ENCODE assay signal across 16 mouse cellular contexts in the genomic region with DNA sequence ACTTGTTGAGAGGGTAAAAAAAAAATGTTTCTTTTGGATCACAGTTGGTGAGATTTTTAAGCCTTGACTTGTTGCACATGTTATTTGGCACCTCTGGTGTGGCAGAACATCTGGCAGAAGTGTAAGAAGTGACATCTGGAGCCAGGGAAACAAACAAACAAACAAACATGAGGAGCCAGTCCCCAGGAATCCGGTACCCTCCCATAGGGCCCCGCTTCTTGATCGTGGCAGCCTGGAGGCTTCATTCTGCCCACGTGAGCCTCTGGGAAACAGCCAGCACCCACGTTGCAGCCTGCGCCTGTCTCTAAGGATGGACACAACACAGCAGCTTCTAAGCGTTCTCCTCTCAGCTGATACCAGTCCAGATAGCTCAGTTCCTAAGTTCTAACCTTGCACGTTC.
"Had no signal": no experiment of that assay in that cellular context is flagged by ENCODE, and none has a peak within 500 bp of the region (broad histone marks: within the 10 kb centered on the region; RNA-seq: fewer than 3 reads in every experiment).

No protein-coding gene starts in this region.

- ATAC-seq: intestine, embryonic 15.5 days; lung, postnatal 0 days had no signal

- H3K9me3 ChIP-seq: intestine, embryonic 15.5 days; liver, embryonic 13.5 days; stomach, embryonic 15.5 days had no signal

- H3K36me3 ChIP-seq: intestine, embryonic 15.5 days; liver, embryonic 13.5 days; stomach, embryonic 15.5 days had no signal

- H3K27ac ChIP-seq: intestine, embryonic 15.5 days; liver, embryonic 13.5 days; macrophage; stomach, embryonic 15.5 days had no signal

- DNase-seq: kidney, adult 18-20 months; kidney, adult 9 months; kidney, postnatal 14 days; kidney, postnatal 4 days; layer of hippocampus, postnatal 36 days; left cerebral cortex, postnatal 4 days; liver, embryonic 13.5 days; lung, embryonic 14.5 days; midbrain, embryonic 14.5 days; right cerebral cortex, postnatal 25 days; spleen, adult 18-20 months; thymus, postnatal 25 days had no signal

- H3K4me1 ChIP-seq: liver, embryonic 13.5 days had no signal

- H3K4me2 ChIP-seq: intestine, embryonic 15.5 days; liver, embryonic 13.5 days; lung, embryonic 14.5 days; stomach, embryonic 15.5 days had no signal

- H3K4me3 ChIP-seq: intestine, embryonic 15.5 days; liver, embryonic 13.5 days; stomach, embryonic 15.5 days had no signal

- H3K9ac ChIP-seq: intestine, embryonic 15.5 days; liver, embryonic 13.5 days; lung, embryonic 14.5 days; stomach, embryonic 15.5 days had no signal

- H3K27me3 ChIP-seq: intestine, embryonic 15.5 days; liver, embryonic 13.5 days; stomach, embryonic 15.5 days had no signal
